Mouse (Mus musculus): Measurements from ENCODE around the gene Stard13.

GRCm38 (mm10) chr5:151024483-151024882, 209.2 kb downstream of the Stard13 start:
- no peak for TF ChIP-seq POLR2A (IDR thresholded peaks at IDR 0.05; ENCODE audit: extremely low read depth, insufficient read depth, low read length)
- TF ChIP-seq CTCF (IDR thresholded peaks at IDR 0.05; ENCODE audit: low read depth, low read length) = no peak
